Mouse (Mus musculus) erythroid progenitor cell, adult 5-6 weeks (primary cell): ENCODE data around the gene Map4k4. TPM values are rescaled to one million over a fixed set of nuclear protein-coding genes. Genes with fewer than 3 reads are reported as not detected.

Source experiments
- ATAC-seq: replicated peaks from 2 replicates; pipeline ENCODE4 v1.8.0; 2016; ENCODE audit warnings: moderate number of reproducible peaks, mild to moderate bottlenecking, moderate TSS enrichment, inconsistent platforms; ENCODE audit not compliant: poor library complexity, low FRiP score, severe bottlenecking
- total RNA-seq, 2 experiments: library from RNA; stranded (forward) in 1 of 2; stranded (reverse) in 1 of 2; fragments of 150-400 nt in 1 of 2; fragments of 186-747, 209-891 nt in 1 of 2; gene quantifications; 2 replicates each; pipeline versions ENCODE4 v1.2.3 to v1.2.4; 2015 to 2017; ENCODE audit warnings: low replicate concordance in 2 of 2

The Map4k4 gene
- total RNA-seq, 2 experiments from 2014 or later: 28.1 to 28.7 TPM

DNA sequence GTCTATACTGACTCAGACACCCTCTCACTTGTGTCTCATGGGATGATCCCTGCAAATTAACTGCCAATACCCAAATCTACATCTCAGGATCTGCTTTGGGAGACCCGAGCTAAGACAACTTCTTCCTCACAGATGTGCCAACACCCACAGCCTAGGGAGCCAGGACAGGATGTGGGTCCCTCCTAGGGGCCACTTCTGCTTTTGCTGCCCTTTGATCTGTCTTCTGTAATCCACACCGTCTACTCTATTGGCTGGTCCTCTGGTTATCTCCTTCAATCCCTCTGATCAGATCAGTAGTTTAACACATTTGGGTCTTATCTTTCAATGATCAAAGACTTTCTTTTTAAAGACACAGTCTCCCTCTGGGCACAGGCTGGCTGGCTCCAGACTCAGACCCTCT lies 5.2 kb upstream of the Map4k4 start:
- no peak for ATAC-seq

DNA sequence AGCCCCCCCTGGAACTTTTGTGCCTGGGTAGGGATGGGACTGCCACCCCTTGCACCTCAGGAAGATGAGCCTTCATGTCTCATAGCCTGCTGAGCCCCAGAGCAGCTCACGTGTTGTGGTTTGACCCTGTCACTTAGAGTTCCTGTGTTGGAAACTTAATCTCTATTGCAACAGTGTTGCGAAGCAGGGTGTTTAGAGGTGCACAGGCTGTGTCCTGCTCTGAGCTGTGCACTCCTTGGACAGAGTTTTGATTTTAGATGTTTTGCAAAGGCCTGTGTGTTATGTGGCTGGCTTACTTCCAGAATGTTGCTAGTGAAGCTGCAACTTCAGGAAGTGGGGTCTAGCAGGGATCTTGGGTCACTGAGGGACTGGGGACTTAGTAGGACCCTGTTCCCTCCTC lies 4.1 kb upstream of the Map4k4 start:
- ATAC-seq: no peak

DNA sequence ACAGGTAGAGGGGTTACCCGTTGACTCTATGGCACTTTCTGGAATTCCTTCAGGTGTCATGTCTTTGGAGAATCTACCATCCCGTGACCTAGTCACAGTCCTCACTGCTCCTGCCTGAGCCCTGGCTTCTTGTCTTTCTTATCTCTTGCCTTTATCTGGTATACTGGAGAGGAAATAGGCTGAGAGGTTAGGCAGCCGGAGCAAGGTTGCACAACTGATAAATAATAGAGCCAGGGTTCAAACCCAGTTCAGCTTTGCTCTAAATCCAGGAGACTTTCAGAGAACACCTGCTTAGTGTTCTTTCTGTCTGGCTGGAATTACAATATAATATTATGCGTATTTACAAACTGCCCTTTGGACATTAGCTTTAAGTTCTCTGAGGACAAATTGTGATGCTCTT lies 2.0 kb upstream of the Map4k4 start:
- no peak for ATAC-seq

DNA sequence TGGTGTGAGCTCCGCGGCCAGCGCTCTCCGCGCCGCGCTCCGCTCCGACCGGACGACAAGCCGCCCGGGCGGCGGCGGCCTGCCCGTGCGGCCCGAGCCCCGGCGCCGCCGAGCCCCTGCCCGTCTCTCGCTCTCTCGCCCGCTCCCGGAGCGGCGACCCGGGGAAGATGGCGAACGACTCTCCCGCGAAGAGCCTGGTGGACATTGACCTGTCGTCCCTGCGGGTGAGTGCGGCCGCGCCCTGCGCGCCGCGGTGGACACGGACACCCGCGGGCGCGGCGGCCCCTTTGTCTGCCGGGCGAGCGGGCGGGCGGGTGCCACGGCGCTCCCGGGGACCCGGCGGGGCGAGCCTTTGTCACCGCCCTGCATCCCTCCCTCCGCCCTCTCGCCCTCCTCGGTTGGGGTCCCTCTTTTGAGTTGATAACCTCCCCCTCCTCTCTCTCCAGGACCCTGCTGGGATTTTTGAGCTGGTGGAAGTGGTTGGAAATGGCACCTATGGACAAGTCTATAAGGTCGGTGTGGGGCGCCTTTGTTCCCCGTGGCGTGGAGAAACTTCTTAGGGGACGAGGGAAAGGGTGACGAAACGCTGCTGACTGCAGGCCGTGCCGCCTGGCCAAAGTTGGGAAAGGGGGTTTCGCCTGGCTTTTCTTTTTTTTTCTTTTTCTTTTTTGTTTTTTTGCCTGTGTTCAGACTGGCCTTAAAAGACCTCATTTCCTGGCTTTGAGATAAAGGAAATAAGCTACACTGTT lies 524 bp downstream of the Map4k4 start:
- ATAC-seq: no peak

DNA sequence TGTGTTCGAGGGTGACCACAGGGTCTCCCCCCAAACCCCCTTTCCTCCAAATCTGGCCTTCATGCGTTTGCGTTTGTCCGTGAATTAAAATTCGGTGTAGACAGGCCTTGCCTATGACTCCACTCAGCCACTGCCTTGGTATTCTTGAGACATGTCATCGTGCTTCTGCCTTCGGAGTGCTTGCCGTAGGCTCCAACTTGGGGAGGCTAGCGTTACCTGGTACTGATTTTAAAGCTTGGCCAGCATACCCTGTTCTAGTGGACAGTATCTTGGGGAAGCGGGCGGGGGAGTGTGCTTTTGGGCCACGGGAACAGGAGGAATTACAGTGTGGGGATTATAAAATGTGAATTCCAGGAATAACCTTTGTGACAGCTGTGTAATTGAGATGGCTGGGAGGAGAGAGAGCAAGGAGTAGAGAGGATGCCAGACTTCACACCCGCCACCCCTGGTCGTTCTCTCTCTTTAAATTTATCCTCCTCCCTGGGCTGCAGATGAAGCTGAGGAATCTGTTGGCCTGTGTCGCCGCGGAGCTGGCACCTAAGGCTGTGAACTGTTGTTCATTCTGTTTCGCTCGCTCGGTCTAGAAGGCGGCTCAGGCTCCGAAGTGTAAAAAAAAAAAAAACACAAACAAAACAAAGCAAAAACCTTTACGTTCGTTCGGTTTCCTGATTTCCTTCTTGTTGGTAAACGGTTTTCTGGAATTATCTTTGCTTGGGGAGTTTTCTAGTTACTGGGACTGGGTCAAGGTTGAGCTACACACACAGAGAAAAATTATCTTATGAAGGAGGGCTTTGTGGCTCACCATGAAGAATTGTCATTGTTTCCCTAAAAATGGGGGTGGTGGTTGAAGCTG lies 1.4 kb downstream of the Map4k4 start:
- ATAC-seq: no peak

DNA sequence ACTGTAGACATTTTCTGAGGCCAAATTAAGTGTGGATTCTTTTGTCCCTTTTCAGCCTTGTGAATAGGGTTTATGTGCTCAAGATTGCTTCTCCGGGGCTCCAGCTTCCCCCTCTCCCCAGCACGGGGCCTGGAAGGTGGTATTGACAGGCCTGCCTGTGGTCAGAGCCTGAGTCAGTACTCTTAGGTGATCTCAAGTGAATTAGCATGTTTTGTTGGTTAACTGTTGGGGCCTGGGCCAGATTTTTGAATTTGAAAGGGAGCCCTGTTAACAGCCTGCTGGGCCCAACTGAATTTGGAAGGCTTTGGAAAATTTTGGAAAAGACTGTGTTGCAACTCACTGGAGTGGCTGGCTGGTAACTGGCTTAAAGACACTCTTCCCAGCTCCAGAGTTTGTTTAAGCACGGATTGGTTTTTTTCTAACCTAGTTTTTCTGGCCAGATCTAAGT lies 2.0 kb downstream of the Map4k4 start:
- ATAC-seq: no peak

DNA sequence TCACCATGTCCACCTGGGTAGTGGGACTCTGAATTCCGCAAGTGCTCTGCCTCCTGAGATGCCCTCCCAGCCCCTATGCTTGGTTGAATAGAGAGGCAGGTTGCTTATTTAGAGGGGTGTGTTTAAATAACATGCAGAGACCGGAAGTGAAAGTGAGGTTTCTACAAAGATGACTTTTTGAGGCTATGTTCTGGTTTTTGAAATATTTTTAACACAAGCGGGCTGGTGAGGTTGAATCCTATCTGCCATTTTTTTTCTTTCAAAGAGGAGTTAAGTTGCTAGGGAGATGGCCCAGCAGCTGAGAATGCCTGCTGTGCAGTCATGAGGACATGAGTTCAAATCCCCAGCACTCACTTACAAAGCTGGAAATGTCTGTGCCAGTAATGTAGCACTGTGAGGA lies 4.0 kb downstream of the Map4k4 start:
- no peak for ATAC-seq

DNA sequence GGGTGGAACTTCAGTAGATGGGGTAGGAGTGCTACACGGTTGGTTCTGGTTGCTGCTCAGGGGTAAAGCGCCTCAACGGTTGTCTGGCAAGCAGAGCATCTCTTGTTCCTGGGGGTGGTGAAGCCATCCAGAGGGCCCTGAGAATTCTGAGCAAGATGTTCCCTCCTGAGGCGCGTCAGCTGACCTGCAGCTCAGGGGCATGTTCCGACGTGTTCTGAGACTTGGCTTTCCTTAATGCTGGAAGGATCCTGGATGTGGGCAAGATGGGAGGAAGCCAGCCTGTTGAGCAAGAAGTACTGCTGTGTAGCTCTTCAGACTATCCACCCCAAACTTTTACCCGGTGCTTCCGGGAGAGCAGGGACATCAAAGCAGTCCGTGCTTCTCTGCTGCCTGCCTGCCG lies 6.2 kb downstream of the Map4k4 start:
- ATAC-seq: no peak

DNA sequence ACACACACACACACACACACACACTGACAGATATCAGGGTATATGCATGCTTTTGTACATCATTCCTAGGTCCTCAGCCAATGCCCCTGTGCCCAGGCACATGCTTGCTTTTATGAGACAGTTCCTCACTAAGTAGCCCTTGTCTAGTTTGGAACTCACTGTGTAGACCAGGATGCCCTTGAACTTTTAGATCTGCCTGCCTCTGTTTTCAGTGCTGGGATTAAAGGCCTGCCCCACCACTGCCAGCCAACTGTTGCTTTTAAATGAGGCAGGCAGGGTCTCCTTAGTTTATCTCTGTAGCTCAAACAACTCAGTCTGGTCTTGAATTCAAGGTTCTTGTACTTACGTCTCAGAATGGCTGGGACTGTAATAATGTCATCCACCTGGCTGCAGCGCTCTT lies 8.3 kb downstream of the Map4k4 start:
- no peak for ATAC-seq

DNA sequence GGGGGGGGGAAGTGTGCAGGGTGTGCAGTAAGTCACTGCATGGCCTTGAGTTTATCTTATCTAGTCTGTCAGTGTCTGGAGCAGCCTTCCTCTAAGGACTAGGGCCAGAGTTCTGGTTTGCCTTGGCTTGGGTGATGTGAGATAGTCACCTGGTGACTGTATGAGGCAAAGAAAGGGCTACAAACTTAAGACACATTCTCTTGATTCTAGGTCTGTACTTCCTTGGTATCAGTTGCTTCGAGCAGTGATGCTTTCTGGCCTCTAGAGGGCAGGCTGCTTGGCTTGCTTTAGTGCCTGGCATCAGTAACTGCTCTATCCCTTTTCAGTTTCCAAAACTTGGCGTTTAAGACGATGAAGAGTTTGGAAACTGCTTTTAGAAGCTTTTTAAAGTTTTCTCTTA lies 10.7 kb downstream of the Map4k4 start:
- no peak for ATAC-seq

DNA sequence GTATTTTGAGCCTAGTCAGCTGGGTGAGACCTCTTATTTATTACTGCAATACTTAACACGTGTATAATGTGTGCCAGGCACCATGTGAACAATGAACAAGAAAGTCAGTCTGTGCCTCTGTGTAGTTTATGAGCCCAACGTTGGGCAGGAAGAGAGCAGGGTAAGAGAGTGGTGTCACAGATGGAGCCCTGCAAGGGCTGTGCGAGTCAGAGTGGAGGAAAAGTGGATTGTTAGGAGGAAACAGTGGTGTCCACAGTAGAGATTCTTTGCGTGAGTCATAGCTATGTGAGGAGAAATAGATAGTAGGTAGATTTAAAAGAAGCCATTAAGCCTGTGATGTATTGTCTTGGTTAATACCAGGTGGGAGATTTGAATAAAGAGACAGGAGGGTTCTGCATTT lies 12.5 kb downstream of the Map4k4 start:
- ATAC-seq: no peak

DNA sequence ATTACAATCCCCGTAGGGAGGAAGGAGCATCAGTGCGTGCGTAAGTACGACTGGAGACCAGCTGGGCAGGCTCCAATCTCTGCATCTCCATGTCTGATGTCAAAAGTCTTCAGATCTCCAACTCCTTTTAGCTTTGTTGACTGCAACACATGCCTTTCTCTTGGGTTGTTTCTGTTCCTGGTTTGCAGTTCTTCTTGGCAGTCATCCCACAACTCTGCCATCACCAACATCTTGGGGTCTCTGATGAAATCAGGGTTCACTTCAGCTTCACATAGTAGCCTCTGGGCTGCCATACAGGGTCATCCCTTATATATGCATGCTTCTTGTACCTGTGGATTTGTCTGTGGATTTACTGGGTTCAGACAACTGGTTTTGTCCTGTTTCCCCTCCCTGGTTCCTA lies 15.4 kb downstream of the Map4k4 start:
- ATAC-seq: no peak

DNA sequence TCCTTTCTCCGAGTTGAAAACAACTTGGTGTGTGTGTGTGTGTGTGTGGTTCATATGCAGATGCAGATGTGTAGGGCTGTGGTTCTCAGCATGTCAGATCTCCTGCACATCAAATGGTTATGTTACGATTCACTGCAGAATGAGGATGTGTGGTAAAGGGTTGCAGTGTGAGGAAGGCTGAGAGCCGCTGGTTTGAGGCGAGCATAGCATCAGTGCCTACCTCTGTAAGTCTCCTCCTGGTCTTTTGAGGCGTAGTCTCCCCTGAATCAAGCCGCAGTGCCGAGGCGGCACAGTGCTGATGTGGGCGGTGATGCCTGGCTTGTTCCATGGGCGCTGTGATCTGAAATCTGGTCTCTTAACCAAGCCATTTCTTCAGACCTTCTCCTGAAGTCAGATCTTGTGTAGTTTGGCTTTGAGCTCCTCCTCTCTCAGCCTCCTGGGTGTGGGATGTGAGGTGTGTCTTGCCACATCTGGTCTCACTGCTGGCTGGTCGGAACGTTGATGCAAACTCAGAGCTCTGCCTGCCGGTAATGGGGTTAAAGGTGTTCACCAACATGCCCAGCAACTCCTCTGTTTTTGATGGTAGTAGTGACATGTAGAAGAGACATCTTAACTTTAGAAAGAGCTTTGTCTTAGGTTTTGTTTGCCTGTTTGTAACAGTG lies 17.3 kb downstream of the Map4k4 start:
- no peak for ATAC-seq

DNA sequence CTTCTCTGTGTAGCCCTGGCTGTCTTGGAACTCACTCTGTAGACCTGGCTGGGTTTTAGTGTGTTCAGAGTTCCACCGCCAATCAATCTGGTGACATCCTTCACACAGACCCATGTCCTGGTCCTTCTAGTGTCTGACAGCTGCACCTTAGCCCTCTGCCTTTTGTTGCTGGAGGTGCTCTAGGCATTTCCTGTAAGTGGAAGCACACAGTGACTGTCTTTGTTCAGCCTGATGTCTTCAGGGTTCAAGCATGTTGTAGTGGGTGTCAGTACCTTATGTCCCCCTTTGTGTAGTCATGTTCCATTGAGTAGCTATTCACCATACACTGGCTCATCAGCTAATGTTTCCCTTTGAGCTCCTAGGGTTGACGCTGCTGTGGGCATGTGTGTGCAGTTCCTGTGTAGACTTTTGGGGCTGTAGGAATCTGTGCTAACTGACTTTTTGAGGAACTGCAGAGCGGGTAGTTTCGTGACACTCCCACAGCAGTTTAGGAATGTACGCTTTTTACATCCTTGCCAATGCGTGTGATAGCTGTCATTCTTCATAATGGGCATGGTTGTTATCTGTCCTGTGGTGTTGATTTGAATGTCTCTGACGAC lies 17.9 kb downstream of the Map4k4 start:
- ATAC-seq: no peak

DNA sequence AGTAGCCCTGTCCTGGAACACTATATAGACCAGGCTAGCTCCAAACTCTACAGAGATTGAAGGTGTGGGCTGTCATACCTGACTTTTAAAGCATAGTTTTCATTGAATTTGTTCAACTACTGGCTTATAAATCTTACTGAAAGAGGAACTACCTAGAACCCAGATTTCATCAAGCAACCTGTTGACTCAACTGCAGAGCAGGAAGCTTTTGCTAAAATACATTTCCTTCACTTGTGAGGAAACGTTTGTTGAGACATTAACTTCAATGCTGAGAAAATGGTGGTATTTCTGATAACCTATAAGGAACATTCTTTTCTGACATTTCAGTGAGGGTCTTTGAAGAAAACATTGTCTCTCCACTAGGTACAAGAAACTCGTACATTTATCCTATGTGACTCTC lies 19.9 kb downstream of the Map4k4 start:
- ATAC-seq: no peak

DNA sequence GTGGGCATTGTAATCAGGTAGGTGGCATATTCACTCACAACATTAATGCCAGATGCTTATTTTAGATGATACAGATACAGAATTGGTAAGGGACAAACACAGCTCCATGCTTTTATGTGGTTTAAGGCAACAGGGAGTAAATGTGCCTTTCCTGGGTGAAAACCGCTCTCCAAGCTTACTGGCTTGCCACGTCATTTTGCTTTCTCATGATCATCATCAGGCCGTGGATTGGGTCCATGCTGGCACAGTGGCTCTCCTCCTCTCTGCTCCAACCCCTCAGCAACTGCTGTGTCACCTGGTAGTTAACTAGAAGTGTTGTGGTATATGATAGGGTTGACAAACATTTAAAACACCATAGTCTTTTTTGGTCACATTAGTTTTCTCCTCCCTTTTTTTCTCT lies 21.3 kb downstream of the Map4k4 start:
- ATAC-seq: no peak

DNA sequence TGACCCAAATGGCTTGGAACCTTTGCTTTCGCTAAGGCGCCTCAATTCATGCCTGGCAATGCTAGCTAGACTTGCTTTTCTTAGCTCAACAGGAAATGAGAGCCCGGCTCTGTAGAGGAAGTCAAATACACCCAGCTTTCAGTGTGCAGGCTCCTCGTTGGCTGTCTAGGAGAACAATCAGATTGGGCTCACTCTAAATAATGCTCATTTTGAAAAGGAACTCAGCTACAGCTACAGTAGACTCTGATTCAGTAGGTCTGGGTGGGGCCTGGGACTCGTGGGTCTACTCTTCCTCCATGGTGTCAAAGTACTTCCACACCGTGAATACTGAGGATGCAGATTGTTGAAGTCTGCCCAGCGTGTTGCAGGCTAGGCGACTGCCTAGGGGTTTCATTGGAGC lies 22.0 kb downstream of the Map4k4 start:
- no peak for ATAC-seq

DNA sequence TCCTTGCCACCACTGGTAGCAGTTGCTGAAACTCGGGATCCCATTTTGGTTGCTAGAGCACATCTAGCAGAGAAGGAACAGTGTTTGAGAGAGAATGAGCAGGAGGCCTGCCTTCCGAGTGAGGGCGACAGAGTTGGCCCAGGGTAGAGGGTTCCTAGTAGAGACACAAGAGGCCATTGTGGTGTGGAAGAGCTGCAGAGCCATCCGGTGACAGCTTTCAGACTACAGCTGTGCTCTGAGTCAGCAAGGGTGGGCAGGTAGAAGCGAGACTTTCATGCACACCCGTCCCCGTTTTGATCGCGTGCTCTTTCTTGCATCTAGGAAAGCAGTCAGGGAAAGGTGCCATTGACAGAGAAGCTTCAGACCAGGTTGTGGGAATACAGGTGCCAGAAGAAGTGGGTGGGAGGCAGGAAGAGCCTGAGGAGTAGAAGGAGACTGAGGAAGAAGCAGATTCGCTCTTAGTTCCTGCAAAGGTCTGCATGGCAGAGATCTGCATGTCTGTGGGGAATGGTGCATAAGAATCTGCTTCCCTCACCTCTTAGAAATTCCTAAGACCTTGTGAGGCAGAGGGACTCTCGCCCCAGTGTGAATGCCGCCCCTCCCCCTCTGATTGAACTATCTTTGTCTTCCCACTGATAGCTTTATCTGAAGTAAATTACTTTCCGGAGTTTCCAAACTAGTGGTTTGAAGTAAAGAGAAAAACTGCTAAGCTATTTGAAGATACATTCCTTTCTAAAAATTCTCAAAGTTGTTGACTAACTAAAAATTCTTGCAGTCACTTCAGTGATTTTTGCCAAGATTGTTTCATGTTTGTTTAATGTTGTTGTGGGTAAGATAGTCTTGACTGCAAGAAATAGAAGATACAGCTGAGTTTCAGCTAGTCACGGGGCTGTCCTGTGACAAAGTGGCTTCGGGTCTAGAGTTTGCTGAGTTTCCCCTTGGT lies 23.0 kb downstream of the Map4k4 start:
- ATAC-seq: no peak

DNA sequence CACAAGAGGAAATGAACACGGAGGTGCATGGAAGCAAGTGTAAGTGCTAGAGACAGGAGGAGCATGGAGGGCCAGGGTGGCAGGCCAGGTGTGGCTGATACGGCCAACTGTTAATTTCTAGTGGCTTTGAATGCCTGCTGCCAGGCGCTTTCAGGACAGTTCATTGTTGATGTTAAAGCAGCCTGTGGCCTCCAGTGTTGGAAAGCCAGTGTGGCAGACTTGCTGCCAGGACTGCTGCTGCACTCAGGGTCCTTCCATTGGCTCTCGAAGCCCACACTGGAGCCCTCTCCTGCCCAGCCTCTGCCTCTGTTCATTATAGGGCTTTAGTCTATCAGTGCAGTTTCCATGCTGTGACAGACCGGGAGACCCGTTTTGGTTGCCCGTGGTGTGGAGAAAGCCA lies 30.3 kb downstream of the Map4k4 start:
- no peak for ATAC-seq
